Mouse (Mus musculus) E14TG2a.4 (cell line): ENCODE data around the gene Nos1ap.

Experiments used
- CTCF ChIP-seq: conservative IDR thresholded peaks from 2 replicates; pipeline ENCODE4 v1.5.1; 2014; ENCODE audit warnings: low read length
- POU5F1 ChIP-seq: IDR thresholded peaks from 2 replicates; pipeline ENCODE4 v1.6.1; 2014; ENCODE audit warnings: low read length, borderline replicate concordance

GRCm38 (mm10) chr1:170492027-170492426, 97.6 kb downstream of the Nos1ap start:
- TF ChIP-seq CTCF (no peak), POU5F1 (no peak)
